Comparison of ENCODE assay signal across 1 mouse cellular context in genomic region chr12:85219236-85219904, GRCm38 (mm10).
TF ChIP-seq lines count a peak whose summit lies in the region.

Gene Eif2b2 (plus strand): TSS chr12:85219481.

TF ChIP-seq in CH12.LX, 34 proteins besides CTCF, POLR2A, EP300 and RAD21 (continued from another document):
- TF ChIP-seq CHD2 (IDR thresholded peaks at IDR 0.05; ENCODE audit: low read length) (peak; percentile 79), IRF4 (IDR thresholded peaks at IDR 0.05; ENCODE audit: low read depth, low read length) (peak; percentile 65; the same call in 1 of the 2 replicates), MYC (IDR thresholded peaks at IDR 0.05; ENCODE audit: low read depth, low read length) (no peak), TBP (conservative IDR thresholded peaks at IDR 0.05; ENCODE audit: low read depth, low read length) (peak; percentile 64; the same call in 1 of the 2 replicates)
